ENCODE assay signal across 7 mouse cellular contexts in the genomic region with DNA sequence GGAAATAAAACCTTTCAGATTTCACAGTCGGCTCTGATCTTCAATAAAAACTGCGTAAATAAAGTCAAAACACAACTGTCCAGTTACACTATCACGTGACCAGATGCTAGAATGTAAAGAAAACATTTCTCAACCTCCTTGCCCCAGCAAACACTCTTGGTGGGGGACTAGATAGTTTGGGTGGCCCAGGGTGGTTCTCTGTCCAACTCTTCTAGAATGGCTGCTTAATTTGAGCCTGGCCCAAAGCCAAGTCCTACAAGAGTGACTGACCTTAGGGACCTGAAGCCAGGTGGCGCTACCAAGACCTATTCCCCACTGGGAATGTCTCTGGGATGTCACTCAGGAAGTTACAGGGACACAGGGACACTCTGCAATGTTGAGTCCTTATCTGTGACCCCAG. TPM values are rescaled to one million over a fixed set of nuclear protein-coding genes. Genes with fewer than 3 reads are reported as not detected.
DNase-seq lines count a peak whose midpoint lies in the region; ATAC-seq and TF ChIP-seq lines count a peak whose summit lies in the region.

No protein-coding gene starts in this region.

- TF ChIP-seq CTCF in ES-Bruce4 (IDR thresholded peaks at IDR 0.05; ENCODE audit: low read depth, low read length) (peak; percentile 62), MEL (IDR thresholded peaks at IDR 0.05 in 2 of 3, conservative IDR thresholded peaks at IDR 0.05 in 1 of 3; ENCODE audit: control insufficient read depth in 1 of 3, insufficient read depth in 1 of 3, low read depth in 2 of 3, low read length in 3 of 3, poor library complexity in 1 of 3, severe bottlenecking in 1 of 3) (no peak)
- no peak for TF ChIP-seq CTCF in olfactory bulb, adult 2 months (IDR thresholded peaks at IDR 0.05; ENCODE audit: insufficient read depth, low read depth, low read length)

- H3K9me3 ChIP-seq in ES-Bruce4 (replicated peaks; ENCODE audit: control insufficient read depth, insufficient read depth, low read length, poor library complexity, severe bottlenecking) (no peaks in the 10 kb centered on the region), MEL (replicated peaks; ENCODE audit: insufficient read depth, low read length) (no peaks in the 10 kb centered on the region)
- H3K9me3 ChIP-seq in forebrain, embryonic 13.5 days (replicated peaks) = no peaks in the 10 kb centered on the region

- H3K4me3 ChIP-seq in ES-Bruce4 (ENCODE audit: low read depth, low read length) = peak overlapping the region; percentile 78
- no peak overlapping the region for H3K4me3 ChIP-seq in MEL (ENCODE audit: control insufficient read depth in 1 of 2, insufficient read depth in 1 of 2, low read depth in 2 of 2, low read length in 2 of 2)
- H3K4me3 ChIP-seq in forebrain, embryonic 13.5 days = peak overlapping the region; percentile 66
- peak overlapping the region; percentile 58 for H3K4me3 ChIP-seq in olfactory bulb, adult 2 months (ENCODE audit: insufficient read depth, low read depth, low read length)

- 54% methylated on average over 4 of the region's 4 CpGs for WGBS in forebrain, embryonic 13.5 days
- WGBS in olfactory bulb, adult 2 months = 47% methylated on average over 4 of the region's 4 CpGs

- TF ChIP-seq EP300 in ES-Bruce4 (IDR thresholded peaks at IDR 0.05; ENCODE audit: insufficient read depth, low read depth, low read length) (no peak), MEL (IDR thresholded peaks at IDR 0.05; ENCODE audit: low read depth in 1 of 2, low read length in 2 of 2) (no peak)

- H3K27ac ChIP-seq in ES-Bruce4 (ENCODE audit: insufficient read depth, low read length) (no peak overlapping the region), MEL (ENCODE audit: control insufficient read depth, low read depth, low read length) (no peak overlapping the region)
- H3K27ac ChIP-seq in forebrain, embryonic 13.5 days = no peak overlapping the region; the same call in 1 of the 2 replicates
- peak overlapping the region; percentile 81 for H3K27ac ChIP-seq in olfactory bulb, adult 2 months (ENCODE audit: insufficient read depth, low read depth, low read length)

- TF ChIP-seq POLR2A in ES-Bruce4 (IDR thresholded peaks at IDR 0.05; ENCODE audit: insufficient read depth, low read length) (no peak), MEL (IDR thresholded peaks at IDR 0.05; ENCODE audit: control insufficient read depth in 1 of 2, insufficient read depth in 1 of 2, low read depth in 1 of 2, low read length in 2 of 2, poor library complexity in 1 of 2) (no peak)
- TF ChIP-seq POLR2A in olfactory bulb, adult 2 months (IDR thresholded peaks at IDR 0.05; ENCODE audit: insufficient read depth, low read depth, low read length) = no peak

- H3K36me3 ChIP-seq in ES-Bruce4 (ENCODE audit: control insufficient read depth, insufficient read depth, low read length, poor library complexity, severe bottlenecking) = no peaks in the 10 kb centered on the region
- H3K36me3 ChIP-seq in MEL (ENCODE audit: control insufficient read depth in 1 of 2, insufficient read depth in 2 of 2, low read length in 2 of 2) = no peaks in the 10 kb centered on the region
- H3K36me3 ChIP-seq in forebrain, embryonic 13.5 days (ENCODE audit: poor library complexity, severe bottlenecking) = peaks cover 16% of the 10 kb centered on the region; the same call in 1 of the 2 replicates

- no peaks in the 10 kb centered on the region for H3K4me1 ChIP-seq in ES-Bruce4 (ENCODE audit: control insufficient read depth, insufficient read depth, low read length)
- H3K4me1 ChIP-seq in MEL (ENCODE audit: control insufficient read depth in 1 of 2, insufficient read depth in 2 of 2, low read length in 2 of 2) = no peaks in the 10 kb centered on the region
- peaks cover 11% of the 10 kb centered on the region for H3K4me1 ChIP-seq in forebrain, embryonic 13.5 days
- peaks cover 9% of the 10 kb centered on the region for H3K4me1 ChIP-seq in olfactory bulb, adult 2 months (ENCODE audit: control insufficient read depth, insufficient read depth, low read length)

- H3K27me3 ChIP-seq in ES-Bruce4 (ENCODE audit: control insufficient read depth, insufficient read depth, low read length, poor library complexity, severe bottlenecking) = no peaks in the 10 kb centered on the region
- no peaks in the 10 kb centered on the region; a peak in 1 of 4 replicates for H3K27me3 ChIP-seq in MEL (ENCODE audit: control insufficient read depth in 1 of 2, insufficient read depth in 2 of 2, low read length in 2 of 2)
- peaks cover 12% of the 10 kb centered on the region for H3K27me3 ChIP-seq in forebrain, embryonic 13.5 days

- peak overlapping the region; percentile 92 for H3K4me2 ChIP-seq in forebrain, embryonic 13.5 days

- TF ChIP-seq RAD21 in MEL (IDR thresholded peaks at IDR 0.05; ENCODE audit: low read depth, low read length) = no peak

- H3K9ac ChIP-seq in ES-Bruce4 (ENCODE audit: low read depth, poor library complexity, severe bottlenecking) (peak overlapping the region; percentile 81), MEL (ENCODE audit: control insufficient read depth, low read depth, low read length, poor library complexity, severe bottlenecking) (no peak overlapping the region)
- peak overlapping the region; percentile 86 for H3K9ac ChIP-seq in forebrain, embryonic 13.5 days

- no peaks in the 10 kb centered on the region for H3K79me2 ChIP-seq in MEL (ENCODE audit: control insufficient read depth, insufficient read depth, low read length, poor library complexity)

- DNase-seq in MEL (ENCODE audit: low read depth, low spot score) (no peak), adipocyte (ENCODE audit: low spot score) (no peak)
- DNase-seq in kidney, postnatal 10 days = peak; percentile 29
- DNase-seq in thymus, postnatal 14 days = no peak

- no peak for ATAC-seq in forebrain, embryonic 13.5 days

TF ChIP-seq in MEL, 35 proteins besides CTCF, POLR2A, EP300 and RAD21:
- no peak for TF ChIP-seq CHD1 (IDR thresholded peaks at IDR 0.05; ENCODE audit: low read depth, low read length)
- TF ChIP-seq CHD2 (IDR thresholded peaks at IDR 0.05; ENCODE audit: low read length) = no peak
- TF ChIP-seq USF1 (IDR thresholded peaks at IDR 0.05; ENCODE audit: low read depth, low read length) = peak; percentile 40; the same call in 1 of the 2 replicates
- no peak for TF ChIP-seq GABPA (IDR thresholded peaks at IDR 0.05; ENCODE audit: low read depth, low read length)

RNA-seq across cellular contexts. Expression of a gene that starts 5.8 kb away (rescaled TPM):
- polyA plus RNA-seq in ES-Bruce4 (2011; ENCODE audit: insufficient read depth, insufficient read length, low read depth, missing spikeins) = 1.2 TPM in 1 of 2 replicates, not detected in the other
- total RNA-seq in MEL (2012; rRNA removed) = not detected in 2 replicates
- not detected for polyA plus RNA-seq in MEL (2012; ENCODE audit: insufficient read depth in 1 of 2, insufficient read length in 2 of 2, low read depth in 1 of 2, low replicate concordance in 2 of 2, missing spikeins in 1 of 2)
- polyA plus RNA-seq in forebrain, embryonic 13.5 days (2015; fragmentation: Nextera tagmentation; extraction: Ambion mirVana) = 13.1 and 24.1 TPM in 2 replicates
- not detected in 2 replicates for polyA plus RNA-seq in olfactory bulb, adult 2 months (2012; ENCODE audit: insufficient read depth, insufficient read length, low replicate concordance, missing spikeins)

Comparison
In these comparisons a context has a peak if more than half of its experiments do, and no peak if none do; other contexts are left out.
1. H3K4me3 ChIP-seq: peak in ES-Bruce4 (single experiment), forebrain, embryonic 13.5 days (single experiment) and olfactory bulb, adult 2 months (single experiment); none in MEL (0 of 2).